Mouse (Mus musculus): ENCODE results near the gene Egf. TPM values are rescaled to one million over a fixed set of nuclear protein-coding genes. Genes with fewer than 3 reads are reported as not detected.

Gene Egf
- polyA plus RNA-seq (2012) = 0.26 and 0.41 TPM in 2 replicates

GRCm38 (mm10) chr3:129754650-129755604, at the start of gene Egf:
TSS of gene Egf (minus strand) at chr3:129755316.

GRCm38 (mm10) chr3:129803765-129804164, 48.6 kb upstream of the Egf start, which contains the start of gene Lrit3:
TSS of gene Lrit3 (minus strand) at chr3:129804030.

Other genes starting within 250 kb of the Egf start
- gene Elovl6, start 223.0 kb downstream of the Egf start, polyA plus RNA-seq (2012) = 2.2 TPM in 2 replicates
- gene Lrit3, start 48.7 kb upstream of the Egf start, polyA plus RNA-seq (2012) = not detected in 2 replicates
- gene Rrh, start 67.3 kb upstream of the Egf start, polyA plus RNA-seq (2012) = 0.12 TPM in 1 of 2 replicates, not detected in the other
- gene Gar1, start 76.1 kb upstream of the Egf start, polyA plus RNA-seq (2012) = 110 and 190 TPM in 2 replicates
- 0.04 TPM in 1 of 2 replicates, not detected in the other for gene Cfi, start 80.6 kb upstream of the Egf start, polyA plus RNA-seq (2012)
- gene Pla2g12a, start 123.3 kb upstream of the Egf start, polyA plus RNA-seq (2012) = 63.0 and 82.0 TPM in 2 replicates
- gene Casp6, start 146.1 kb upstream of the Egf start, polyA plus RNA-seq (2012) = 17.0 and 22.3 TPM in 2 replicates
- gene Mcub, start 214.9 kb upstream of the Egf start, polyA plus RNA-seq (2012) = 5.0 and 13.1 TPM in 2 replicates